Mouse (Mus musculus): ENCODE results near the gene Zdhhc1.

DNA sequence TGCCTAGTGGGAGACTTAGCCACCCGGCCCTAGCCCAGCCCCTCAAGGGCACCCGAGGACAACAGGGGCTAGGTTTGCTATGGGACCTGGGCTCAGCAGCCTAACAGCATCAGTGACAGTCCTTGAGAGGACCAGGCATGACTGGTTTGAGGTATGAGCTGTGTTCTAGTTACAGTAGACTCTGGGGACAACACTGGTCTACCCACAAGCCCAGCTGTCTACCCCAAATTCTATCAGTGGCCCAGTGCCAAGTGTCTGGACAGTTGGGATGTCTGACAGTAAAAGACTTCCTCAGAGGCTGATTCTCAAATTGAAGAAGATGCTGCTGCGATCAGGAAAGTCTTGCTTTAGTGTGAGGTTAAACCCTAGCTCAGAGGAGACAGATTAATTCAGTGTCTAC lies 48.5 kb upstream of the Zdhhc1 start:
- TF ChIP-seq CTCF (IDR thresholded peaks at IDR 0.05; ENCODE audit: extremely low read depth, insufficient read length, insufficient replicate concordance, low read depth, low read length) (no peak), POLR2A (IDR thresholded peaks at IDR 0.05; ENCODE audit: low read depth, low read length) (no peak)

Data from small intestine, adult 2 months (tissue).